Mouse (Mus musculus) frontal cortex, postnatal 25 days (tissue): ENCODE data around the gene Gsdma2.

Experiments used
- DNase-seq, 2 experiments: peaks; one replicate each; pipeline ENCODE4 v3.0.0; 2022; ENCODE audit warnings: low spot score in 2 of 2

Gene Gsdma2

DNA sequence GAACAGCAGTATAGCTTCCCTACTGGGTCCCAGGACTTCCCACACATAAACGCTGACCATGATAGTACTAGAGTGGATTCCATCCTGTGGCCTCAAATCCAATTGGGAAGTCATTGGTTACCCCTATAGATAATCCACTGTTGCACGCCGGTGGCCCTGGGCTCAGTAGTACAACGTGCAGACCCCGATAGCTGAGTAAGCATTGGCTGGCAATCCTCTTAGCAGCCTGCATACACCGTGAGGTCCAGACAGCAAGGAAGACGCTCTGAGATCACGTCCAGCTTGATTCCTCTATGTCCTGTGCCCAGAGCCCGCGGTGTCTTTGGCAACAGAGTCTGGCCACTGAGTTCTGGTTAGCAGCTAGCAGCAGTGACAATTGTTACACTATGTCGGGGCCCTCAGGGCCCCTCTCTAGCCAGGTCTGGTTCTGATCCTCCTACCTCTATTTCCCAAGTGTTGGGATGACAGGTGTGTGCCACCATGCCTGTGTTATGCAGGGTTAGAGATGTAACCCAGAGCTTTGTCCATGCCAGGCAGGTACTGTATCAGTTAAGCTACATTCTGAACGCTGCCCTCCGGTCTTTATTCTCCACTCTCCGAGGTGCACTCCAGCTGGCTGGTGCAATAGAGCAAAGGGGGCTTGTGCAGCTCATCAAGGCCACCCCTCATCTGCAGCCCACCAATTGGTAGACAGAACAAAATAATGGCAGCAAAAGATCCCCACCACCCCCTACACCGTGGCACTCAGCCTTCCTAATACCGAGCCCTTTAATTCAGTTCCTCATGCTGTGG, 52.5 kb downstream of the Gsdma2 start:
- no peak for DNase-seq

DNA sequence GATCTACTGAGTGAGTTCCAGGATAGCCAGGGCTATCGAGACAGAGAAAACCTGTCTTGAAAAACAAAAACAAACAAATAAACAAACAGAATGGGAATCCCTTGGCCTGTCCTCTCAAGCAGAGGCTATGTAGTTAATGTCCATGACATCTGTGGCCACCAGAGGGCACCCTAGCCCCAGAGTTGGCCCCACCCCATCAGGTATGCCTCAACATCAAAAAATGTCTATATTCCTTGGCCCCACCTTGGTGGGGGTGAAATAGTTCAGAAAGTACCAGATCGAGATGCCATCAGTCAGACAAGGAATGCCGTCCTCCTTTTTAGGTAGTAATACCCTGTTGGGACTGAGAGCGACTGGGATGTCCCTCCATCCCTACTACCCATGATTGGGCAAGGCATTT, 53.4 kb downstream of the Gsdma2 start:
- DNase-seq, result peak; percentile 68 to 79

DNA sequence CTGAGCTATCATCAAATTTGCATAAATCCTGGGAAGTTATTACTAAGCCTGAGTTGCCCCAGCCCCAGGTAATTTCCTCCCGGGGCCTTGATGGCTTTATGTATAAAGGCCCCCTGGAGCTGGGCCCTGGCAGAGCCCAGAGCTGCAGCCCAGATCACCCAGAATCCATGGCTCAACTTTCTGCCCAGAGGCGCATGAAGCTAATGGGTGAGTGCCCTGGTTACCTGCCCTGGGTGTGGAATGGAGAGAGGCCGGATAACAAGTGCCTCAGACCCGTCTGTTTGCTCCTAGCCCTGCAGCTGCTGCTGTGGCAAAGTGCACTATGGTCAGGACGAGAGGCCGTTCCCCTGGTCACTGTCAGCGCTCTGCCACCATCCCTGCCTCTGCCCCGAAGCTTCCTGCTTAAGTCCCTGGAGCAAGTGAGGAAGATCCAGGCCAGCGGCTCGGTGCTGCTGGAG, 54.7 kb downstream of the Gsdma2 start, which contains the start of gene Csf3:
TSS of gene Csf3 (plus strand) at position 51 of the 458 bp plus-strand sequence.
- DNase-seq, result no peak

DNA sequence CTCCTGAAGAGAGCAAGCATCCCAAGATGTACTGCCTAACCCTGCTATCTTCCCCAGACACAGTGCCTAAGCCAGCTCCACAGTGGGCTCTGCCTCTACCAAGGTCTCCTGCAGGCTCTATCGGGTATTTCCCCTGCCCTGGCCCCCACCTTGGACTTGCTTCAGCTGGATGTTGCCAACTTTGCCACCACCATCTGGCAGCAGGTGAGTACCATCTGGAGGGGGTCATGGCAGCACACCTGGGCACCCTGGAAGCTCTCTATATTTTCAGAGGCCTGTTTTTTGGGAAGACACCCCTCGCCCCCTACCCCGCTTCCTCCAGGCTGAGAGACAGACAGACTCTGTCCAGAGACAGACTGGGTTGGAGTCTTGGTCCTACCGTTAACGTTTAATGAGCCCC, 55.8 kb downstream of the Gsdma2 start:
- DNase-seq, result no peak

DNA sequence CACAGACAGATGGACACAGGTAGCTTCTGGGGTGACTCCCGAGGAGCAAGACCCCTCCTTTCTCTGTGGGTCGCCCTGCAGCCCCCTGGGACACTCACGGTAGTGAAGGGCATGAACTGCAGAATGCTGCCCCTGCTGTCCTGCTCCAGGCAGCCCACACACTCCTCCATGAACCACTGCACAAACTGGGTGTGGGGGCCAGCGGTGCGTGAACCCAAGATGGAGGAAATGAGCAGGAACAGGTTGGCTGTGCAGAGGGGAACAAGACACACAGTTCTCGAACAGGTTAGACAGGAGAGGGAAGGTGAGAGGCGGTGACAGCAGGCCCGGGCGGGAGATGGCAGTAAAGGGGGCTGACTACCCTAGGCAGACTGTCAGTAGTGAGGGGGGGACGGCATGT, 58.5 kb downstream of the Gsdma2 start:
- no peak for DNase-seq
